Mouse (Mus musculus) neural tube, embryonic 14.5 days (tissue): ENCODE measurements around the gene Acacb. TPM values are rescaled to one million over a fixed set of nuclear protein-coding genes. Genes with fewer than 3 reads are reported as not detected.

Experiments
- ATAC-seq: fragments of 200-750 bp; cut with Nextera tagmentation; 2 replicates; pipeline ENCODE4 v1.8.0; 2017; ENCODE audit warnings: low read depth, mild to moderate bottlenecking, moderate TSS enrichment, moderate library complexity
- H3K27ac ChIP-seq: fragments of 300-500 bp; sonication (generic); 2 replicates; pipeline ENCODE4 v1.5.1; 2014; ENCODE audit warnings: low read depth, mild to moderate bottlenecking, control low read depth, low read length, moderate library complexity, mixed read lengths
- H3K27me3 ChIP-seq: fragments of 300-500 bp; sonication (generic); 2 replicates; pipeline ENCODE4 v1.6.1; 2014; ENCODE audit warnings: low read length; ENCODE audit not compliant: control insufficient read depth, insufficient read depth
- H3K36me3 ChIP-seq: fragments of 300-500 bp; sonication (generic); 2 replicates; pipeline ENCODE4 v1.6.1; 2014; ENCODE audit warnings: low read length, mixed read lengths; ENCODE audit not compliant: control insufficient read depth, insufficient read depth
- H3K4me1 ChIP-seq: fragments of 300-500 bp; sonication (generic); 2 replicates; pipeline ENCODE4 v1.6.1; 2014; ENCODE audit warnings: low read length; ENCODE audit not compliant: control insufficient read depth, insufficient read depth
- H3K4me2 ChIP-seq: fragments of 300-500 bp; sonication (generic); 2 replicates; pipeline ENCODE4 v1.6.1; 2014; ENCODE audit warnings: mild to moderate bottlenecking, low read depth, low read length, control low read depth
- H3K4me3 ChIP-seq: fragments of 300-500 bp; sonication (generic); 2 replicates; pipeline ENCODE4 v1.5.1; 2014; ENCODE audit warnings: low read depth, low read length, control low read depth, mixed read lengths
- H3K9ac ChIP-seq: fragments of 300-500 bp; sonication (generic); replicated peaks from 2 replicates; pipeline ENCODE4 v1.6.1; 2014; ENCODE audit warnings: low read depth, mild to moderate bottlenecking, control low read depth, low read length, mixed read lengths
- H3K9me3 ChIP-seq: fragments of 300-500 bp; sonication (generic); 2 replicates; pipeline ENCODE4 v1.6.1; 2016; ENCODE audit warnings: low read length; ENCODE audit not compliant: control insufficient read depth
- WGBS: fragments of 180-500 bp; shearing (Covaris S2); extraction: QIAGEN DNeasy Blood & Tissue Kit; methylation state at CpG from one replicate; pipeline ENCODE4 v1.1.7; 2014; 5-methylcytosine and 5-hydroxymethylcytosine counted together
- polyA plus RNA-seq: library from polyadenylated mRNA; unstranded; fragments of >200 nt; fragmentation: Nextera tagmentation; extraction: Ambion mirVana; gene quantifications from 2 replicates; pipeline ENCODE4 v1.2.1, GENCODE M21; 2014

Acacb gene
- polyA plus RNA-seq, 1 experiment from 2014 or later, result 4.8 TPM

DNA sequence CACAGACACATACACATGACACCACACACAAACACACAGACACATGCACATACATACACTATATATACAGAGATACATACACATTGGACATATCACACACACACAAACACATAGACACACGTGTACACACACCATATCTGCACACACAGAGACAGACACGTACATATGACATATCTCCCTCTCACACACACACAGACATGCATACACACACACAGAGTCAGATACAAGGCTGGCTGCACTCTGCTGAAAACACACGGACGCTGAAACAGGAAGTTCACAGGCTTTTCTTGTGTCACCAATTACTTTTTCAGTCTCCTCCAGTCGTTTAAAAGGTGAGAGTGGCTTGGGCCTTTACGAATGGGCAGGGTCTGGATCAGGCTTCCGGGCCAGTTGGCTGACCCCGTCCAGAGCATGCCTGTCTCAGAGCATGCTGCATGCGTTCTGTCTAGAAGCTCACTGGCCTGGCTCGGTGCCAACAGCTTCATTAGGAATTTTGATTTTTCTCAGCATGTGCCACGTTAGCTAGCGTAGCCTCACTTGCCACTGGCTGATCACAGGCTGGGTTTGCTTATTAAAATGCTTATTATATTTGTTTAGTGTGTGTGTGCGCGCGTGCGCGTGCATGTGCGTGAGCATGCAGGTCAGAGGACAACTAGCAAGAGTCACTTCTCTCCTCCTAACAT is 152.0 kb downstream of the Acacb start:
- 46% methylated on average over 18 of the region's 18 CpGs for WGBS
- Histone ChIP-seq H3K9me3 (no peaks in the 10 kb centered on the region), H3K4me1 (peaks cover 14% of the 10 kb centered on the region; the same call in 1 of the 2 replicates), H3K36me3 (no peaks in the 10 kb centered on the region), H3K4me3 (no peak overlapping the region), H3K27ac (no peak overlapping the region), H3K4me2 (no peak overlapping the region), H3K27me3 (0 out of 2 replicates have a peak, but pooled peaks cover 9% of the 10 kb centered on the region), H3K9ac (no peak overlapping the region)
- peak; percentile 21; the same call in 1 of the 2 replicates for ATAC-seq

DNA sequence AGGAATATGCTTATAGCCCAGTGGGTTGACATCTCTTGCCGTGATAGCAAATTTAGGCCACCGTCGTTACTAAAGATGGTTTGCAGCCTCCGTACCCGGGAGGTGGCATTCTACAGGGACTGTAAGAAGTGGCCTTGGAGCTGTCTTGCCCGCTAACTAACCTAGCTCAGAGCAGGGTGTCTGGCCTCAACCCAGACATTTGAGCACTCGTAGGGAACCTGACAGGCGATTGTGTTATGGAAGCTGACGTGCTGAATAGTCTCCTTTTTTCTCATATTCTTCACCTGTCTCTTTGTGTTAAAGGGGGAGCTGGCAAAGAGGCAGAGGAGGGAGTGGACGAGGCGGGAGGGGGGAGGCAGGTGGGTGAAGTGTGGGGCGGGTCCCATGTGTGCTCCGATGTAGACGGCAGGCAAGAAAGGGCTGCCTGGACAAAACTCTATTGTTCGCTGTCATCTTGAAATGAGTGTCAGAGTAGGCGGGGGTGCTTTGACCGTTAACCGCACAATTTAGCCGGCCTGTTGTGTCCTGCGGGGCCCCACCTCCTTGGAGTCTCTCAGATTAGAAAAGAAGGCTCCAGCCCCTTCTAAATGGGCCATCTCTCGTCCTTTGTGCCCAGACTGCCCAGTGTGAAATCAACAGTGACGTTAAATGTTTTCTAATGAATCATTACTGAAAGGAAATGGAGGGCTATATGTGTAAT is 153.0 kb downstream of the Acacb start:
- H3K27me3 ChIP-seq, result 0 out of 2 replicates have a peak, but pooled peaks cover 6% of the 10 kb centered on the region
- no peak for ATAC-seq

DNA sequence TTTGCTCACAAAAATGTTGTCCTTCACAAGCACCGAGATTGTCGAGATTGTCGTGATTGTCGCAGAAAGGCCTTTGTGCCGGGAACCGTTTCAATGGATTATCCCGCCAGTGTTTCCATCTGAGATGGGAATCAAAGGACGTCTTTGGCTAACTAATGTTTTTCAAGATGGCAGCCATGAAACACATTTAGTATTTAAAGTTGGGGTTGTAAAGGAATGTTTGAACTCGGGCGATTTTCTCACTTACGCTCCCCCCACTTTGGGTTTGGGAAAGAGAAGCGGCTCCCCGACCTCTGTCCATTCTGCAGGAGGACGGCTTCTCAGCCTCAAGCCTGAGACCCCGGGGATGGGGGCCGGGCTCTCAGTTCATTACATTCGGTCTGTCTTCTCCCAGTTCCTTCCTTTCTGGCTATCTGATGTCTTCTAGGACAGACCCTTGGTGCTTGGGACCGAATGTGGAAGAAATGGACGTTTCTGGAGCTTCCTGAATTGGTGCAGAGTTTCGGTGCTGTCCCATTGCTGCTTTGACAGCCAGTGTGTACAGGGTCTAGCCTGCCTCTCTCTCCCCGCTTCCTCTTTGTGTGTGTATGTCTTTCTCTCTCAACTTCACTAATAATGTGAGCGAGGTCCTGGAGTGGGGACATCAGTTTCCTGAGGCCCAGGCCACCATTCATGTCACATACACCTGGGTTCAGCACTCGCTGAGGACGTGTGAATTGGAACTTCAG is 153.7 kb downstream of the Acacb start:
- no peak overlapping the region for H3K9ac ChIP-seq
- H3K27ac ChIP-seq, result no peak overlapping the region
- no peak overlapping the region for H3K4me3 ChIP-seq
- 0 out of 2 replicates have a peak, but pooled peaks cover 4% of the 10 kb centered on the region for H3K27me3 ChIP-seq
- WGBS, result 41% methylated on average over 24 of the region's 24 CpGs
- peaks cover 14% of the 10 kb centered on the region; the same call in 1 of the 2 replicates for H3K4me1 ChIP-seq
- no peaks in the 10 kb centered on the region for H3K9me3 ChIP-seq
- H3K36me3 ChIP-seq, result no peaks in the 10 kb centered on the region
- no peak for ATAC-seq
- H3K4me2 ChIP-seq, result no peak overlapping the region

More for the DNA sequence above, 153.0 kb downstream of the Acacb start:
- H3K36me3 ChIP-seq, result no peaks in the 10 kb centered on the region
- H3K9me3 ChIP-seq, result no peaks in the 10 kb centered on the region
- peaks cover 14% of the 10 kb centered on the region; the same call in 1 of the 2 replicates for H3K4me1 ChIP-seq
- 14% methylated on average over 22 of the region's 22 CpGs for WGBS
- H3K9ac ChIP-seq, result no peak overlapping the region
- H3K4me2 ChIP-seq, result no peak overlapping the region
- no peak overlapping the region for H3K27ac ChIP-seq
- H3K4me3 ChIP-seq, result no peak overlapping the region

Other genes with a start within 250 kb of the Acacb start
- gene Coro1c, start 237.8 kb upstream of the Acacb start, polyA plus RNA-seq, result 148 and 188 TPM in 2 replicates
- gene Ssh1, start 152.6 kb upstream of the Acacb start, polyA plus RNA-seq, result 19.2 and 20.9 TPM in 2 replicates
- gene Dao, start 142.8 kb upstream of the Acacb start, polyA plus RNA-seq, result not detected in 2 replicates
- 16.9 and 17.6 TPM in 2 replicates for gene Usp30, start 81.1 kb upstream of the Acacb start, polyA plus RNA-seq
- gene Svop, start 55.0 kb upstream of the Acacb start, polyA plus RNA-seq, result 80.0 and 80.3 TPM in 2 replicates
- 8.2 TPM in 2 replicates for gene Alkbh2, start 18.3 kb upstream of the Acacb start, polyA plus RNA-seq
- gene Ung, start 16.1 kb upstream of the Acacb start, polyA plus RNA-seq, result 4.1 and 4.8 TPM in 2 replicates
- gene Foxn4, start 127.3 kb downstream of the Acacb start, polyA plus RNA-seq, result not detected in 2 replicates
- gene Myo1h, start 142.6 kb downstream of the Acacb start, polyA plus RNA-seq, result 0.75 and 0.88 TPM in 2 replicates
- 42.4 and 65.1 TPM in 2 replicates for gene Kctd10, start 234.0 kb downstream of the Acacb start, polyA plus RNA-seq
- 46.7 and 53.3 TPM in 2 replicates for gene Ube3b, start 234.1 kb downstream of the Acacb start, polyA plus RNA-seq